Mouse (Mus musculus) CH12.LX (cell line): ENCODE data around the gene Exog. TPM values are rescaled to one million over a fixed set of nuclear protein-coding genes. Genes with fewer than 3 reads are reported as not detected.

Experiments used
- DNase-seq: peaks from one replicate; pipeline ENCODE4 v3.0.0-alpha.2; 2013; ENCODE audit errors: extremely low read depth
- H3K27ac ChIP-seq: 2 replicates; pipeline ENCODE4 v1.5.1; 2012; ENCODE audit warnings: low read depth, mild to moderate bottlenecking, control low read depth, moderate library complexity; ENCODE audit not compliant: insufficient read depth
- H3K27me3 ChIP-seq: replicated peaks from 2 replicates; pipeline ENCODE3; 2012; ENCODE audit warnings: inconsistent platforms
- H3K36me3 ChIP-seq, 2 experiments: replicated peaks in 1 of 2; 2 replicates each; pipeline versions ENCODE3 to v1.6.1; 2012; ENCODE audit warnings: inconsistent platforms in 1 of 2, low read length in 1 of 2, mild to moderate bottlenecking in 1 of 2, mixed read lengths in 1 of 2, moderate library complexity in 1 of 2; ENCODE audit not compliant: control insufficient read depth in 1 of 2, insufficient read depth in 1 of 2
- H3K4me1 ChIP-seq, 2 experiments: 2 replicates each; pipeline ENCODE4 v1.6.1; 2012; ENCODE audit warnings: inconsistent platforms in 1 of 2, moderate library complexity in 1 of 2; ENCODE audit not compliant: insufficient read depth in 2 of 2, control insufficient read depth in 1 of 2
- H3K4me2 ChIP-seq: 2 replicates; pipeline ENCODE4 v1.6.1; 2012; ENCODE audit warnings: low read depth, mild to moderate bottlenecking, control low read depth; ENCODE audit not compliant: poor library complexity, insufficient read depth, severe bottlenecking
- H3K4me3 ChIP-seq, 3 experiments: fragments of 150-350 bp in 1 of 3; sonication (generic) in 1 of 3; replicated peaks in 1 of 3; 2 replicates each; pipeline versions ENCODE3 to v1.5.1; 2011 to 2012; ENCODE audit warnings: low read depth in 2 of 3, low read length in 2 of 3, mild to moderate bottlenecking in 2 of 3, moderate library complexity in 2 of 3, control low read depth in 1 of 3, improper control_type of control experiment in 1 of 3, inconsistent platforms in 1 of 3, mixed read lengths in 1 of 3; ENCODE audit not compliant: poor library complexity in 1 of 3
- H3K79me2 ChIP-seq: replicated peaks from 2 replicates; pipeline ENCODE4 v1.6.1; 2012; ENCODE audit warnings: mild to moderate bottlenecking, moderate library complexity; ENCODE audit not compliant: control insufficient read depth, poor library complexity, insufficient read depth, severe bottlenecking; ENCODE audit errors: extremely low read depth
- H3K9ac ChIP-seq: 2 replicates; pipeline ENCODE4 v1.6.1; 2012; ENCODE audit warnings: low read depth, mild to moderate bottlenecking, control low read depth, moderate library complexity; ENCODE audit not compliant: insufficient read depth
- H3K9me3 ChIP-seq: replicated peaks from 2 replicates; pipeline ENCODE3; 2012; ENCODE audit warnings: low read length, inconsistent platforms, mixed read lengths
- BHLHE40 ChIP-seq: IDR thresholded peaks from 2 replicates; pipeline ENCODE4 v1.6.1; 2011; ENCODE audit warnings: mild to moderate bottlenecking, low read depth, low read length, improper control_type of control experiment
- CHD1 ChIP-seq: IDR thresholded peaks from 2 replicates; pipeline ENCODE4 v1.6.1; 2012; ENCODE audit warnings: low read depth, low read length, improper control_type of control experiment, inconsistent platforms
- EP300 ChIP-seq: IDR thresholded peaks from 2 replicates; pipeline ENCODE4 v1.6.1; 2011; ENCODE audit warnings: low read length, improper control_type of control experiment
- ETS1 ChIP-seq: conservative IDR thresholded peaks from 2 replicates; pipeline ENCODE4 v1.6.1; 2012; ENCODE audit warnings: low read depth, mild to moderate bottlenecking, inconsistent platforms, low read length, improper control_type of control experiment, moderate library complexity
- GABPA ChIP-seq: IDR thresholded peaks from 2 replicates; pipeline ENCODE4 v1.6.1; 2012; ENCODE audit warnings: low read depth, low read length, improper control_type of control experiment, inconsistent platforms; ENCODE audit not compliant: insufficient replicate concordance
- HCFC1 ChIP-seq: IDR thresholded peaks from 2 replicates; pipeline ENCODE4 v1.6.1; 2012; ENCODE audit warnings: low read depth, mild to moderate bottlenecking, inconsistent platforms, low read length, improper control_type of control experiment
- IRF4 ChIP-seq: IDR thresholded peaks from 2 replicates; pipeline ENCODE4 v1.6.1; 2014; ENCODE audit warnings: low read depth, mild to moderate bottlenecking, inconsistent platforms, low read length, improper control_type of control experiment
- JUND ChIP-seq: conservative IDR thresholded peaks from 2 replicates; pipeline ENCODE4 v1.6.1; 2011; ENCODE audit warnings: low read depth, low read length, improper control_type of control experiment
- MAFK ChIP-seq: IDR thresholded peaks from 2 replicates; pipeline ENCODE4 v1.6.1; 2011; ENCODE audit warnings: low read length, improper control_type of control experiment; ENCODE audit not compliant: insufficient replicate concordance
- MEF2A ChIP-seq: IDR thresholded peaks from 2 replicates; pipeline ENCODE4 v1.6.1; 2014; ENCODE audit warnings: low read depth, mild to moderate bottlenecking, inconsistent platforms, low read length, improper control_type of control experiment, borderline replicate concordance
- MYC ChIP-seq: IDR thresholded peaks from 2 replicates; pipeline ENCODE4 v1.6.1; 2011; ENCODE audit warnings: low read depth, mild to moderate bottlenecking, improper control_type of control experiment, low read length
- NELFE ChIP-seq: IDR thresholded peaks from 2 replicates; pipeline ENCODE4 v1.6.1; 2011; ENCODE audit warnings: low read depth, low read length, improper control_type of control experiment
- NRF1 ChIP-seq: IDR thresholded peaks from 2 replicates; pipeline ENCODE4 v1.6.1; 2014; ENCODE audit warnings: low read depth, mild to moderate bottlenecking, inconsistent platforms, low read length, improper control_type of control experiment, moderate library complexity
- RAD21 ChIP-seq: IDR thresholded peaks from 2 replicates; pipeline ENCODE4 v1.6.1; 2011; ENCODE audit warnings: low read depth, mild to moderate bottlenecking, low read length, improper control_type of control experiment, moderate library complexity
- RCOR1 ChIP-seq: conservative IDR thresholded peaks from 2 replicates; pipeline ENCODE4 v1.6.1; 2012; ENCODE audit warnings: low read depth, mild to moderate bottlenecking, inconsistent platforms, low read length, improper control_type of control experiment
- SMC3 ChIP-seq: IDR thresholded peaks from 2 replicates; pipeline ENCODE4 v1.6.1; 2011; ENCODE audit warnings: low read depth, low read length, improper control_type of control experiment
- TBP ChIP-seq: conservative IDR thresholded peaks from 2 replicates; pipeline ENCODE4 v1.6.1; 2011; ENCODE audit warnings: low read depth, low read length, improper control_type of control experiment
- TCF12 ChIP-seq: IDR thresholded peaks from 2 replicates; pipeline ENCODE4 v1.6.1; 2014; ENCODE audit warnings: low read depth, mild to moderate bottlenecking, inconsistent platforms, low read length, improper control_type of control experiment
- ZKSCAN1 ChIP-seq: IDR thresholded peaks from 2 replicates; pipeline ENCODE4 v1.6.1; 2012; ENCODE audit warnings: low read depth, inconsistent platforms, low read length, improper control_type of control experiment, borderline replicate concordance
- ZMIZ1 ChIP-seq: IDR thresholded peaks from 2 replicates; pipeline ENCODE4 v1.6.1; 2012; ENCODE audit warnings: low read depth, mild to moderate bottlenecking, inconsistent platforms, low read length, improper control_type of control experiment
- ZNF384 ChIP-seq: IDR thresholded peaks from 2 replicates; pipeline ENCODE4 v1.6.1; 2012; ENCODE audit warnings: low read depth, low read length, improper control_type of control experiment, inconsistent platforms
- dilution Hi-C: fragments of 300-500 bp; cut with MboI; formaldehyde crosslinking; loops from 2 replicates; pipeline ENCODE4 v1.14.3; 2020; ENCODE audit warnings: low sequenced_read_pairs; ENCODE audit not compliant: extremely low pct_unique_long_range_greater_than_20kb, extremely low pct_ligation_motif_present
- in situ Hi-C: fragments of 300-500 bp; cut with MboI; formaldehyde crosslinking; loops from 3 replicates; pipeline ENCODE4 v1.14.3; 2019; ENCODE audit warnings: low sequenced_read_pairs, low pct_ligation_motif_present, low pct_unique_long_range_greater_than_20kb, mixed read lengths
- polyA plus RNA-seq: library from polyadenylated mRNA; unstranded; fragments of >175 nt; gene quantifications from 2 replicates; pipeline ENCODE4 v1.2.1, GENCODE M21; 2012; ENCODE audit warnings: low read depth; ENCODE audit not compliant: insufficient read length
- total RNA-seq, 2 experiments: library from RNA; depleted of rRNA; stranded (reverse); fragments of 300-350 nt in 1 of 2; fragments of >200 nt in 1 of 2; gene quantifications; 2 replicates each; pipeline ENCODE4 v1.2.3; 2012 to 2014

The Exog gene
- total and polyA plus RNA-seq, 3 experiments: 6.6 to 8.8 (median 7.1) TPM

DNA sequence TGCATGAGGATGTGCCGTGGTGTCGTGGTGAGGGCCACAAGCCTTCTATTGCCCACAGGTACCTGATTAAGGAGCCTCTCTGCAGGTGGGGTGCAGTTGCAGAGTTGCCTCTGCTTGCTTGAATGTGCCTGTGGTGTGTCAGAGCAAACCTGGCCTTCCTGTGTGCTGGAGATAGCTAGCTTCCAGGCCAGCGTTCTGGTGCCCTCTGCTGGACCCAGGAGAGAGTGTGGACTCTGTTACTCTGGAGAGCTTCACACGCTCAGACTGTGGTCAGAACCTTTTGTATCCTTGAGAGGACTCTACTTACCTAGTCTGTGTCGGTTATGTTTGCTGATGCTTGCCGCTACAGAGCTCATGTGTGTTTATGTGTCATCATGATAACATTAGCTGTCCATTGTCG, 14.4 kb upstream of the Exog start (continued):
- TF ChIP-seq SMC3: peak; percentile 86
- TF ChIP-seq HCFC1: no peak
- no peak for TF ChIP-seq JUND
- no peak for TF ChIP-seq ZMIZ1
- no peak for TF ChIP-seq MYC
- no peak for TF ChIP-seq TBP
- TF ChIP-seq, all 38 proteins: peak for 9

GRCm38 (mm10) chr9:119435855-119436254, 8.9 kb upstream of the Exog start:
- no peak overlapping the region for H3K27ac ChIP-seq
- peaks cover 13 to 20% of the 10 kb centered on the region in 2 experiments for H3K4me1 ChIP-seq
- no peaks in the 10 kb centered on the region for H3K27me3 ChIP-seq
- H3K4me2 ChIP-seq: no peak overlapping the region
- TF ChIP-seq RCOR1 (no peak), CHD1 (no peak), ZKSCAN1 (no peak), BHLHE40 (no peak), MAFK (no peak), TBP (no peak), IRF4 (no peak), GABPA (no peak), ETS1 (no peak), MEF2A (no peak), ZMIZ1 (no peak), TCF12 (no peak), JUND (no peak), EP300 (no peak), ZNF384 (no peak), NRF1 (no peak), RAD21 (no peak), NELFE (no peak)
- dilution Hi-C loops (no loop called here), in situ Hi-C loops (no loop called here)
- no peak overlapping the region for H3K4me3 ChIP-seq
- H3K79me2 ChIP-seq: no peaks in the 10 kb centered on the region
- H3K9me3 ChIP-seq: no peaks in the 10 kb centered on the region
- H3K36me3 ChIP-seq: peaks cover 0 to 5% of the 10 kb centered on the region in 2 experiments
- DNase-seq: no peak
- no peak overlapping the region for H3K9ac ChIP-seq
